Mouse (Mus musculus): ENCODE measurements around the gene Hmga1. TPM values are rescaled to one million over a fixed set of nuclear protein-coding genes. Genes with fewer than 3 reads are reported as not detected.

Hmga1 gene
- total RNA-seq, 4 experiments from 2014 or later = 42.6 to 51.1 (median 46.9) TPM

- DNase-seq (ENCODE audit: low spot score) = no peak
Observed at GRCm38 (mm10) chr17:27559596-27559995, 3.3 kb downstream of the Hmga1 start.

- no peak for DNase-seq (ENCODE audit: low spot score)
Observed at GRCm38 (mm10) chr17:27560926-27561480, 4.7 kb downstream of the Hmga1 start.

GRCm38 (mm10) chr17:27561809-27562526, 5.7 kb downstream of the Hmga1 start:
- no peak for DNase-seq (ENCODE audit: low spot score)

GRCm38 (mm10) chr17:27563771-27564244, 7.5 kb downstream of the Hmga1 start:
- no peak for DNase-seq (ENCODE audit: low spot score)

GRCm38 (mm10) chr17:27564391-27565162, 8.3 kb downstream of the Hmga1 start:
- no peak for DNase-seq (ENCODE audit: low spot score)

- DNase-seq (ENCODE audit: low spot score) = peak; percentile 95
Observed at GRCm38 (mm10) chr17:27565163-27565941, 9.1 kb downstream of the Hmga1 start, which contains the start of gene AI413582. Gene AI413582 (minus strand): TSS chr17:27565756.

GRCm38 (mm10) chr17:27565942-27566267, 9.6 kb downstream of the Hmga1 start:
- no peak for DNase-seq (ENCODE audit: low spot score)

GRCm38 (mm10) chr17:27568228-27568627, 11.9 kb downstream of the Hmga1 start:
- no peak for DNase-seq (ENCODE audit: low spot score)

- no peak for DNase-seq (ENCODE audit: low spot score)
Observed at GRCm38 (mm10) chr17:27571315-27571714, 15.0 kb downstream of the Hmga1 start.

GRCm38 (mm10) chr17:27573772-27574320, 17.5 kb downstream of the Hmga1 start:
- DNase-seq (ENCODE audit: low spot score) = no peak

GRCm38 (mm10) chr17:27574470-27575115, 18.3 kb downstream of the Hmga1 start:
- peak; percentile 72 for DNase-seq (ENCODE audit: low spot score)

- DNase-seq (ENCODE audit: low spot score) = no peak
Observed at GRCm38 (mm10) chr17:27575116-27575776, 18.9 kb downstream of the Hmga1 start.

GRCm38 (mm10) chr17:27576056-27576455, 19.8 kb downstream of the Hmga1 start:
- no peak for DNase-seq (ENCODE audit: low spot score)

- no peak for DNase-seq (ENCODE audit: low spot score)
Observed at GRCm38 (mm10) chr17:27577468-27577867, 21.2 kb downstream of the Hmga1 start.

GRCm38 (mm10) chr17:27578487-27578886, 22.2 kb downstream of the Hmga1 start:
- no peak for DNase-seq (ENCODE audit: low spot score)

- DNase-seq (ENCODE audit: low spot score) = no peak
Observed at GRCm38 (mm10) chr17:27579816-27580215, 23.5 kb downstream of the Hmga1 start.

GRCm38 (mm10) chr17:27580392-27581068, 24.2 kb downstream of the Hmga1 start:
- no peak for DNase-seq (ENCODE audit: low spot score)

GRCm38 (mm10) chr17:27583185-27583894, 27.0 kb downstream of the Hmga1 start:
- no peak for DNase-seq (ENCODE audit: low spot score)

GRCm38 (mm10) chr17:27586661-27587060, 30.4 kb downstream of the Hmga1 start:
- DNase-seq (ENCODE audit: low spot score) = peak; percentile 54
